Mouse (Mus musculus) left cerebral cortex, postnatal 25 days (tissue): ENCODE data around the gene Akap10. TPM values are rescaled to one million over a fixed set of nuclear protein-coding genes. Genes with fewer than 3 reads are reported as not detected.
A peak's percentile ranks its signal among the peaks of the same experiment; 100 is the strongest.

Source experiments
- DNase-seq, 2 experiments: peaks; one replicate each; pipeline ENCODE4 v3.0.0; 2022; ENCODE audit warnings: low spot score in 2 of 2, mixed read lengths in 1 of 2
- intact Hi-C: fragments of 180-260 bp; cut with DNase I; formaldehyde crosslinking; loops from one replicate; pipeline ENCODE4 v1.15.1; 2025
- total RNA-seq, 2 experiments: library from RNA; stranded (reverse); gene quantifications; 2 replicates each; pipeline ENCODE4 v1.2.3; 2021

Gene Akap10
- total RNA-seq, 2 experiments from 2014 or later = 33.1 to 36.8 TPM

- DNase-seq = no peak
- intact Hi-C loops = no loop called here
These were observed 12.9 kb upstream of the Akap10 start for GRCm38 (mm10) chr11:61942903-61943302.

- intact Hi-C loops = no loop called here
- DNase-seq = no peak
These were observed 7.7 kb upstream of the Akap10 start for GRCm38 (mm10) chr11:61937761-61938160.

DNA sequence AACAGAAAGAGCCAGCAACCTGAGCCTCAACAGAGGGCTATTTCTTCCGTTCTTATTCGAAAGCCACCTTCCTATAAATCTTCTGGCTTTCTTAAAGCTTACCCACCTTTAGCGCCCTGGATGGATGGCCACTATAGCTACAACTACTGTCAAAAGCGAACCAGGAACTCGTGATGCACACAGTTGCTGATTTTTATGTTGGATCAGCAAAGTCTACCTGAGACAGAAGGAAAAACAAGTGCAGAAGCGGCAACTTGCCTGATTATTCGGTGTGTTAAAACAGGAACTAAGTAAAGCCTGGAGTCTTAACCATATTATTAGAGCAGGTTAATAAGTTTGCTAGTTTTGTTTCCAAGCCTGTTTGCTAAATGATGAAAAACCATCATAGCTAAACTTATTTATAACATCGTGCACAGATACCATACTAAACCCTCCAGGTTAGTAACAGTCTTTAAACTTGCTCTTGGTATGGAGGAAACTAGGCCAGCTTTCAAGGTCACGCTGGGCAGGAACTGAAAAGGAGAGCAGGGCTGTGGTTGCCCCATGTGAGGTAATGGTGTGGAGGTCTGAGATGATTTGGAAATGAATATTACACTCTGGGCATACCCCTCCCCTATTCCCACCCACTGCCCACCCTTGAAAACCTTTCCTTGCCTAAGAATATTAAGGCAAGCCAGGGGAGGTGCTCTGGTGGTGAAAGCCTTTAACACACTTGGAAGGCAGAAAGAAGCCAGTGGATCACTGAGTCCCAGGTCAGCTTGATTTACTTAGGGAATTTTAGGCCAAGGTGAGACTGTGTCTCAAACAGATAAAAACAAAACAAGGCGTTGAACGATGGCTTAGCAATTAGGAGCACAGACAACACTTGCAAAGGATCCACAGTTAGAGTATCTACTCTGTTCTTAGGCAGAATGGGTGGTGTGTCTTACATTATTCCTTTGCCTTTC lies 861 bp upstream of the Akap10 start:
- intact Hi-C loops = no loop called here

GRCm38 (mm10) chr11:61929323-61930097 lies 542 bp downstream of the Akap10 start:
- peak in 1 of 2 experiments; percentile 12 for DNase-seq
- intact Hi-C loops = no loop called here

More for the DNA sequence above, 861 bp upstream of the Akap10 start:
- DNase-seq = no peak

- peak; percentile 10 to 51 for DNase-seq
- intact Hi-C loops = no loop called here
These were observed 6.7 kb downstream of the Akap10 start for GRCm38 (mm10) chr11:61923309-61923708.

GRCm38 (mm10) chr11:61919702-61920101 lies 10.3 kb downstream of the Akap10 start:
- intact Hi-C loops = no loop called here
- DNase-seq = peak in 1 of 2 experiments; percentile 52

DNA sequence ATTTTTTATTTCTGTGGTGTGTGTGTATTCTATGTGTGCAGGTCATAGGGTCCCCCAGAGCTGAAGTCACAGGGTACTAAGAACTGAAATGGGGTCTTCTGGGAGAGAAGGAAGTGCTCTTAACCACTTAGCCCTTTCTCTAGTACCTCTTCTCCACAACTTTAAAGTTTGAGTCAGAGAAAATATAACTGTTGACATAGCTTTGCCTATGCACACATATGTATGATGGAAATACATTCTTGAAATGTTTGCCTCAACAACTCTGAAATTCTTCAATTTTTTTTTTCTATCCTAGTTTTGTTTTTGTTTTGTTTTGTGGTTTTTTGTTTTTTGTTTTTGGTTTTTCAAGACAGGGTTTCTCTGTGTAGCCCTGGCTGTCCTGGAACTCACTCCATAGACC lies 21.7 kb downstream of the Akap10 start:
- no peak for DNase-seq
- intact Hi-C loops = no loop called here

- intact Hi-C loops = no loop called here
- peak; percentile 13 to 38 for DNase-seq
These were observed 47.9 kb downstream of the Akap10 start for GRCm38 (mm10) chr11:61882183-61882582.

DNA sequence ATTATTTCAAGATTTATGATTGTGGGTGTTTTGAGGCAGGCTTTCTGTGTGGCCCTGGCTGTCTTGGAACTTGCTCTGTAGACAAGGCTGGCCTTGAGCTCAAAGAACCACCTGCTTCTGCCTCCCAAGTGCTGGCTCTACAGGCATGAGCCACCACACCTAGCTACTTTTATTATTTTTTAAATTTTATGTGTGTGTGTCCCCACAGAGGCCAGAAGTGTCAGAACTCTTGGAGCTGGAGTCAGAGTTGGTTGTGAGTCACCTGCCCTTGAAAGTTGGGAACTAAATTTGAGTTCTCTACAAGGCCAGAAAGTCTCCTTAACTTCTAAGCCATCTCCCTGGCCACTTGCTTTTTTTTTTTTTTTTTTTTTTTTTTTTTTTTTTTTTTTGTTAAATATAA lies 50.1 kb downstream of the Akap10 start:
- intact Hi-C loops = no loop called here
- DNase-seq = no peak

DNA sequence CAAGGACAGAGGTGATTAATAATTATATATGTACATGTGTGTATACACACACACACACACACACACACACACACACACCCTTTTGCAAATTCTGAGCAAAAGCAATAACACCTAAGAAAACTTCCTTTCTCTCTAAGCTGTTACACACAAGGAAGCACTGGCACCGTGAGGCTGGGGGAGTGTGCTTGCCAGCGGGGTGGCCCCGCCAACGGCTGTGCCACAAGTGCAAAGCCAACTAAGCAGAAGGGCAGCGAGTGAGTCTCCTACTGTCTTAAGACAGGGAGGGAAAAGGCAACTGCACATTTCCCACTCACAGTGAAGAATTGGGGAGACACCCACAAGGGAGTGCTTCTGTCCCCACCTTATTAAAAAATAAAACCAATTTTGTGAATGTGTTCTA lies 58.2 kb downstream of the Akap10 start:
- DNase-seq = no peak
- intact Hi-C loops = no loop called here

GRCm38 (mm10) chr11:61866856-61867255 lies 63.2 kb downstream of the Akap10 start:
- no peak for DNase-seq
- intact Hi-C loops = no loop called here

- no peak for DNase-seq
- intact Hi-C loops = no loop called here
These were observed 68.1 kb downstream of the Akap10 start for GRCm38 (mm10) chr11:61861781-61862547.

GRCm38 (mm10) chr11:61859316-61859715 lies 70.7 kb downstream of the Akap10 start:
- intact Hi-C loops = no loop called here

DNA sequence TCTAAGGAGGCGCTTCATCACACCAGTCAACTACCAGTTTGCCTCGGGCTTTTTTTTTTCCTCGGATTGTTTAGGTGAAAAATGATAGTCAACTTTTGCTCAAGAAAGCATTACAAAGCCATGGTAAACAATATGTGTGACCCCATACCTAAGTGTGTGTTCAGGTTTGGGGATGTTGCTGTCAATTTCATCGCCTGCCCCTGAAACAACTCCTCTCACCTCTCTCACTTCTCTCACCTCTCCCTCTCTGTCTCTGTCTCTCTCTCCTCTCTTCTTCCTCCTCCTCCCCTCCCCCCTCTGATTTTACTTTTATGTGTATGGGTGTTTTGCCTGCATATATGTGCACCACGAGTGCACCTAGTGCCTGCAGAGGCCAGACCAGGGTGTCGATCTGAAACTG lies 74.5 kb downstream of the Akap10 start:
- no peak for DNase-seq
- intact Hi-C loops = no loop called here

More at GRCm38 (mm10) chr11:61859316-61859715, 70.7 kb downstream of the Akap10 start:
- DNase-seq = no peak

DNA sequence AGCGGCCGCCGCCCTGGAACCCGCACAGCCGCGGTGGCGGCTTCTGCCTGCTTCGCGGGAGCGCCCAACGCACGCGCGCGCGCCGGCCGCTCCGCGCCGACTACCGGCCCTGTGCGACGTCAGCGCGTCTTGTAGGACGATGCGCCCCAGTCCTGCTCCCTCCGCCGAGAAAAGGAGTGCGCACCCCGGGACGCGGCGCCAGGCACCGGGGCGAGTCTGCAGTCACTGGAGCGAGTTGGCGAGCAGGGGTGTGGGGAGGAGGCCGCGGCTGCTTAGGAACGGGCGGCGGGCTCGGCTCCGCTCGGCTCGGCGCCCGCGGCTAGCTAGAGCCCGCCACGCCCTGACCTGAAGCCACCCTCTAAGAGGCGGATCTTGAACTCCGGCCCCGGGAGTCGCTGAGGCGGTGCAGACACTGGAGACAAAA lies 75.1 kb downstream of the Akap10 start, which contains the start of gene Ulk2:
Gene Ulk2 (minus strand): TSS at position 86 of the 424 bp plus-strand sequence.
- peak; percentile 90 to 92 for DNase-seq
- intact Hi-C loops = no loop called here

GRCm38 (mm10) chr11:61854211-61854987 lies 75.7 kb downstream of the Akap10 start:
- peak; percentile 86 to 92 for DNase-seq
- intact Hi-C loops = no loop called here

DNA sequence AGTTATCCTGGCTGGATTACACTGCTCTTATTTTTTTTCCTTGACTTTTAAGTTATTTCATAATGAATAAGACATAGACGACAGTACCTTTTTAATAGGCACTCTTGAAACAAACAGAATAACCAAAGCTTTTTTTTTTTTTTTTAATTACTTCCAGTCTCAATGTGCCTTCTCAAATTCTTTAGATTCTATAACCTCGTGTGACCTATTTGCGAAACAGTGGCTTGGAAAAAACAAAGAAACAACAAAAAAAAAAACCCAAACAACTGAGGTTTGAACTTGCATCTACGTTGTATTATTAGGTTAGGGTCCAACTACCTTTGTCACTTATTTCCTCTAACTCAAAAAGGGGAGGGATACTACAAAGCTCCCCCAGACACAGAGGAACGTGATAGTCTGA lies 76.4 kb downstream of the Akap10 start:
- intact Hi-C loops = no loop called here
- no peak for DNase-seq

DNA sequence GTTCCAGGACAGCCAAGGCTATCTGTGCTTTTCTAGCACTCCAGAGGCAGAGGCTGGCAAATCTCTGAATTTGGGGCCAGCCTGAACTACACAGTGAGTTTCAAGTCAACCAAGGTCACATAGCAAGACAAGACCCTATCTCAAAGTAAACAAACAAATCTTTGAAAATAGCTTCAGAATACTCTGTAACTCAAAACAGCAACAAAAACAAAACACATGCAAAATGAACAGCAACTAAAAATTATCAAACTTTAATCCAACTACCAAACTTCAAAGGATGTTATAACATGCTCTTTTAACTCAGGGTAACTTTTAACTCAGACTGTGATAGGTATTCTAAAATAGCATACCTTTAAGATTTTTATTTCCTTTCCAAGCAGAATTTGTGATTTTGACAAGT lies 77.1 kb downstream of the Akap10 start:
- intact Hi-C loops = no loop called here
- no peak for DNase-seq

- intact Hi-C loops = no loop called here
- DNase-seq = no peak
These were observed 78.9 kb downstream of the Akap10 start for GRCm38 (mm10) chr11:61851195-61851594.
